Mouse (Mus musculus) right cerebral cortex, adult 18-20 months (tissue): ENCODE data around the gene Prex1.
A peak's percentile ranks its signal among the peaks of the same experiment; 100 is the strongest.

Experiments
- DNase-seq: peaks from one replicate; pipeline ENCODE4 v3.0.0; 2022; ENCODE audit warnings: mixed read lengths

The Prex1 gene

DNA sequence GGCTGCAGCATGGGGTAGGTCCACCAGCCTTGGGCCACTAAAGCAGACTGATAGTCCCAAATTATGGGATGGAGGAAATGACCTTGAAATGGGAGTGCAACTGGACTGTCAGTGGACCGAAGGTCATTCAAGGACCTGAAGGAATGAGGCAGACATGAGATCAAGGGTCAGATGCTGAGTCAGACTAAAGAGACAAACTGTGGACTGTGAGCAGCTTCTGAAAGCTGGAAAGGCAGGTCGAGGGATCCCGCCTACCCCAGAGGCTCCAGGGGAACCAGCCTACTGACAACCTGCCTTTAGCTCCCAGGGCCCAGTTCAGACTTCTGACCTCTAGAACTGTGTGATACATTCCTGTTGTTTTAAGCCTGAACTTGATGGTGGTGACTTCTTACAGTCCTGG, 55.3 kb downstream of the Prex1 start:
- no peak for DNase-seq

- no peak for DNase-seq
Observed at GRCm38 (mm10) chr2:166657451-166658011, 56.1 kb downstream of the Prex1 start.

- DNase-seq, result no peak
Observed at GRCm38 (mm10) chr2:166656630-166657029, 57.0 kb downstream of the Prex1 start.

DNA sequence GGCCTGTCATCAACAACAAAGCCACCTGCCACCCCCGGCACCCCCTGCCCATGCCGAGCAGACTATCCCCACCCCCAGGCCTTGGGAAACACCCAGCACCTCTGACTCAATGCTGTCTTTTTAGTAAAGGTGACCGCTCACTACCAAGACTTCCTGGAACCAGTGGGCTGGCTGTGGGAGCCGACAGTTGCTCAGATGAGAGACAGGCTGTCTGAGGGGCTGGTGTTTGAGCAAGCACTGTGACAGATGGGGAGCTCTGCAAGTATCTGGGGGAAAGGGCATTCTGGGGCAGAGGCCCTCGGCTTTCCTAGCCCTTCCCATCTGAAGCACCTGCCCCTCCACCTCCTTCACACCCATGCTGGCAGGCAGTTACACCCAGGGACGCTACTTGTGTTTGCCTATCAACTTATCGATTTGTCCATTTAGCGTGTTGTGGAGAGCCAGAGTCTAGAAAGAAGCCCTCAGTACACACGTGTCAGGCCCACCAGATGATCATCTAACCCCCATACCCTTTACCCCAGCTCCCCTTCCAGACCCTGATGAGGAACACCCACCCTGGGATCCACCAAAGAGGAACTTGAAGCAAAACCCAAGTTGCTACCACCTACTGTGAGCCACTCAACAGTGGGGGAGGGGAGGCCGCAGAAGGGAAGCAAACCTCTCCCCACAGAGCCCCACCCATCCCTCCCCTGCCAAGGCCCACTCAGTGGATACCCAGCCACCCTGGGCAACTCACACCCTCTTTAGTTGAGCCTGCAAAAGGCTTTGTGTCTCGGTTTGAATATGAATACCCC, 57.7 kb downstream of the Prex1 start:
- no peak for DNase-seq

DNA sequence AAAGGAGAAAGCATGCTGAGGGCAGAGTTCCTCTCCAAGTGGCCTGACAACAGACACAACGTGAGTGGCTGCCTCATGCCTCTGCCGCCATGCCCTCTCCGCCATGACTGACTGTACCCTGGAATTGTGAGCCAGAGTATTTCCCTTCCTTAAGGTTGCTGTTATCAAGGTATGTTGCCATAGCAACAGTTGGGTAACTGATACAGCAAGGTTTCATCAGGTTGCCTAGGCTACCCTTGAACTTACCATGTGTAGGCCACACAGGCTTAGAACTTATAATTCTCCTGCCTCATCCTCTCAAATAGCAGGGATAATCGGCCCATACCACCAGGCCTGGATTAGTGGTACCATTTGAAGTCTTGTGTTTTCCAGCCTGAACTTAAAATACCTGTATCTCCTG, 58.3 kb downstream of the Prex1 start:
- DNase-seq, result no peak

- DNase-seq, result no peak
Observed at GRCm38 (mm10) chr2:166654875-166655274, 58.8 kb downstream of the Prex1 start.

DNA sequence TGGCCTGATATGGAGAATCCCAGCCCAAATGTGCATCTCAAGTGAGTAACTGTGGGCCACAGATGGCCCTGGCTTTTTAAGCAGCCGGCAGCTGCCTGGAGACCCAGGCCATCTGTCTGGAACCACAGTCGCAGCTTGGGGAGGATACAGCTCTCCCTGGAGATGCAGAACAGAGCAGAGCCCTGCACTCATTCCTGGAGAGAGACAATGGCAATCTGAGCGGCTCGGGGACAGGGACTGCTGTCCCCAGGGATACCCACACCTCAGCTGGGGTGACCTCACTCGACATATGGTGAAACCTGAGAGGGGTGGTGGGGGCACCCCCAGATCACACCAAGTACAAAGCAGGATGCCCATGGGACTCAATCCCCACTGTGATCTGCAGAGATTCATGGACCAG, 60.1 kb downstream of the Prex1 start:
- DNase-seq, result no peak

GRCm38 (mm10) chr2:166652672-166653071, 61.0 kb downstream of the Prex1 start:
- no peak for DNase-seq

GRCm38 (mm10) chr2:166651317-166652030, 62.2 kb downstream of the Prex1 start:
- DNase-seq, result no peak

DNA sequence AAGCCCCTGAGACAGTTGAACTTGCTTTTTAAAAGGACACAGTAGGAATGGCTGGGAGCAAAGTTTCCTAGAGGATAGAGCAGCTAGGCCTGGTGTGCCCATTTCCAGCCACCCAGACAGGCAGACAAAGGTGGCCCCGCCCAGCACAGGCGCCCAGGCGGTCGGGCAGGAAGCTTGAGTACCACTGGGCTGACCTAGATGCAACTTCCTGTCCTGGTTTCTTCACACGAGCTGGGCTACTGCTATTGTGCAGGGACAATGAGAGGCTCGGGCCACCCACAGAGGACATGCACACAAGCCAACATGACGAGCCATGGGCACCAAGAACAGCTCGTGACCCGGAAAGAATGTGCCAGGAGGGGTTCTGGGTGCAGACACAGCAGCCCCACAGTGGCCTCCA, 63.2 kb downstream of the Prex1 start:
- peak; percentile 43 for DNase-seq

GRCm38 (mm10) chr2:166647242-166647641, 66.4 kb downstream of the Prex1 start:
- no peak for DNase-seq

GRCm38 (mm10) chr2:166646434-166647088, 67.1 kb downstream of the Prex1 start:
- DNase-seq, result peak; percentile 50

GRCm38 (mm10) chr2:166644816-166645215, 68.8 kb downstream of the Prex1 start:
- no peak for DNase-seq

- peak; percentile 88 for DNase-seq
Observed at GRCm38 (mm10) chr2:166642581-166642987, 71.0 kb downstream of the Prex1 start.

- DNase-seq, result no peak
Observed at GRCm38 (mm10) chr2:166639750-166640149, 73.9 kb downstream of the Prex1 start.

DNA sequence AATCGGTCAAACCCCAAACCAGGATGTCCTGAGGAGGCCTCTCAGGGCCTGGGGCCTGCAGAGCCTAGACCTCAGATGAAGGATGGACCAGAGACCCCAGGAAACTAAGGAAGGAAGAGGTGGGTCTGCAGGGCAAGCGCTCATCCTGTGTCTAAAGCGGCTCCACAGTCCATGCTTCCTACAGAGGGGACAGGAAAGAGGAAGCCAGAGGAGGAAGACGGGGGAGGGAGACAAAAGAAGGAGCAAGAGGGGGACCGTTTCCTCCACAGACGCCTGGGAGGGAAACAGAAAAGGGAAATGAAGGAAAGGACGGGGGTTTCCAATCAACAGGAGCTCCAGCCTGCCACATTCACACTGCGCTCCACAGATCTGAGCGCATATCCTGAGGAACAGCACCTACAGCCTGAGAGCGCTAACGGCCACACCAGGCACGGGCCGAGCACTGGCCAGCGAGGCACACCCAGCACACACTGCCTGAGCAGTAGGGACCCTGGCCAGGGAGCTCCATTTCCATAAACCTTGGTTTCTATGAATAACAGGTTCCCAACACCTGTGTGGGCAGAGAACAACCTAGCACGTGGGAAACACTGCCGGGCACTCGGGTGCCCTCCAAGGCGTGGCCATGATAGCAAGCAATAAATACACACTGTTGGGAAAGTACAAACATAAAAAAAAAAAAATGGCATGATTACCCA, 74.5 kb downstream of the Prex1 start:
- DNase-seq, result no peak

GRCm38 (mm10) chr2:166638079-166638800, 75.4 kb downstream of the Prex1 start:
- DNase-seq, result no peak

- DNase-seq, result no peak
Observed at GRCm38 (mm10) chr2:166637673-166637990, 76.0 kb downstream of the Prex1 start.

DNA sequence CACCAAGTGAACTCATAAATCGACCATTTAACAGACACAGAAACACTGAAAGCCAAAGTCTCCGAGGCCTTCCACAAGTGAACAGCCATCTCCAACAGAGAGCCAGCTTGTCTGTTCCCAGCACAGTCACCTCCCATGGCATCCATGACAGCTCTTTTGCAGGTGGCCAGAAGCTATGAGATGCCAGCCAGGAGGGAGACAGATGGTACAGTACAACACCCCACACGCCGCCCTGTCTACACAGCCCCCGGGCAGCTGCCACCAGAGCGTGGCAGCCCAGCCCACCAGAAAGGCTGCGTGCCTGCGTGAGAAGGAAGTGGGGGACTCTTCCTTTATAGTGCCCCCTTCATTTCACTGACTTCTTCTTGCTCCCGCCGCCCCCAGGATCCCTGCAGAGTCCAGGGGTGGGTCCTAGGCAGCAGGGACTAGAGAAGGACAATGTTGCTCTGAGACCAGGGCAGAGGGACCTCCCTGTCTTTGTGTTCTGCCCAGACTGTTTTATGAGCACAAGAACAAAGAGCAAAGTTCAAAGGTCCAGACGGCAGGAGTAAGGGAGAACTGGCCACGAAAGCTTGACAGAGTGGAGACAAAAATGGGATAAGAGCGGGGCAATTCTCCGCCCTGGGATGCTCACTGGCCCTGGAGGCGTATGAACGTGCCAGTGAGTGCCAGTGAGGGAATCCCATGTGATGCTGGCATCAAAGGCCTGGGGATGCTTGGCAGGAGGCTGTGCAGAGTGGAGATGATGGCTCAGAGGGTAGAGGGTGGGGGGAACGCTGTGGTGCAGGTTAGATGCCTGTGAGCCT, 76.6 kb downstream of the Prex1 start:
- DNase-seq, result peak; percentile 82

DNA sequence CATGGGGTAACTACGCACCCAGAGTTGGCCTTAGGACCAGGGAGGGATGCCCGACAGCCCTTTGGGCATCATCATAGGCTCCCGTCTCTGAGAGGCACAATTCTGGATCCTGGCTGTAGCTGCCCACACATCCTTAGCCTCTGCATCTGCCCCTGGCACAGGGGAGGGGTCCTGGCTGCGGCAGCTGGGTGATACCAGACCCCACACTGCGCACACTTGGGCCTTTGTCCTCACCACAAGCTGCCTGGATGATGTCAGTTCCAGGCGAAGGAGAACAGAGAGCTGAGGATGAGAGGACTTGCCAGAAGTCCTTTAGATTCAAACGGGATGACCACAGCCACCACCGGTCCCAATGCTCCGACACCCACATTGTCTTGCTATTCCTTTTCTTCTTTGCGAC, 78.1 kb downstream of the Prex1 start:
- no peak for DNase-seq
